Mouse (Mus musculus) embryonic facial prominence, embryonic 13.5 days (tissue): ENCODE measurements around the gene Upk1a. TPM values are rescaled to one million over a fixed set of nuclear protein-coding genes. Genes with fewer than 3 reads are reported as not detected.

Experiments
- ATAC-seq: fragments of 200-750 bp; cut with Nextera tagmentation; 2 replicates; pipeline ENCODE4 v1.8.0; 2017; ENCODE audit warnings: low read depth; ENCODE audit not compliant: insufficient number of reproducible peaks, insufficient read depth, low FRiP score, low TSS enrichment
- H3K27ac ChIP-seq: fragments of 300-500 bp; sonication (generic); 2 replicates; pipeline ENCODE4 v1.5.1; 2015; ENCODE audit warnings: moderate library complexity, mild to moderate bottlenecking, inconsistent platforms
- H3K27me3 ChIP-seq: fragments of 300-500 bp; sonication (generic); 2 replicates; pipeline ENCODE4 v1.6.1; 2015; ENCODE audit warnings: mild to moderate bottlenecking, inconsistent platforms
- H3K36me3 ChIP-seq: fragments of 300-500 bp; sonication (generic); 2 replicates; pipeline ENCODE4 v1.6.1; 2015; ENCODE audit warnings: mild to moderate bottlenecking, inconsistent platforms
- H3K4me1 ChIP-seq: fragments of 300-500 bp; sonication (generic); 2 replicates; pipeline ENCODE4 v1.6.1; 2015; ENCODE audit warnings: inconsistent platforms
- H3K4me2 ChIP-seq: fragments of 300-500 bp; sonication (generic); 2 replicates; pipeline ENCODE4 v1.6.1; 2015; ENCODE audit warnings: moderate library complexity, mild to moderate bottlenecking, inconsistent platforms
- H3K4me3 ChIP-seq: fragments of 300-500 bp; sonication (generic); 2 replicates; pipeline ENCODE4 v1.5.1; 2015; ENCODE audit warnings: mild to moderate bottlenecking, inconsistent platforms
- H3K9ac ChIP-seq: fragments of 300-500 bp; sonication (generic); 2 replicates; pipeline ENCODE4 v1.6.1; 2015; ENCODE audit warnings: mild to moderate bottlenecking, inconsistent platforms
- H3K9me3 ChIP-seq: fragments of 300-500 bp; sonication (generic); 2 replicates; pipeline ENCODE4 v1.6.1; 2016; ENCODE audit warnings: inconsistent platforms
- WGBS: fragments of 180-500 bp; shearing (Covaris S2); methylation state at CpG from one replicate; pipeline ENCODE4 v1.1.7; 2015; ENCODE audit warnings: mixed read lengths; 5-methylcytosine and 5-hydroxymethylcytosine counted together
- polyA plus RNA-seq: library from polyadenylated mRNA; unstranded; fragments of >200 nt; fragmentation: Nextera tagmentation; extraction: Ambion mirVana; gene quantifications from 2 replicates; pipeline ENCODE4 v1.2.1, GENCODE M21; 2015

Upk1a gene
- 0.28 and 0.55 TPM in 2 replicates for polyA plus RNA-seq

- ATAC-seq: no peak
Observed at GRCm38 (mm10) chr7:30612654-30613402, at the start of gene Upk1a. Gene Upk1a, minus strand, starts transcription at chr7:30612847.

GRCm38 (mm10) chr7:30649591-30650540, 37.2 kb upstream of the Upk1a start, which contains the start of gene Rbm42:
Gene Rbm42, minus strand, starts transcription at chr7:30650317.
- WGBS: 1% methylated on average over 59 of the region's 59 CpGs
- ATAC-seq: peak; percentile 98
- no peaks in the 10 kb centered on the region for H3K9me3 ChIP-seq
- H3K4me1 ChIP-seq: peaks cover 13% of the 10 kb centered on the region
- peak within 1 kb of the TSS; percentile 97 for H3K4me2 ChIP-seq
- H3K9ac ChIP-seq: peak within 1 kb of the TSS; percentile 95
- no peaks in the 10 kb centered on the region for H3K27me3 ChIP-seq
- peak within 1 kb of the TSS; percentile 66; the same call in 1 of the 2 replicates for H3K27ac ChIP-seq
- H3K4me3 ChIP-seq: peak within 1 kb of the TSS; percentile 94
- peaks cover 67% of the 10 kb centered on the region for H3K36me3 ChIP-seq

More at GRCm38 (mm10) chr7:30612654-30613402, at the start of gene Upk1a:
- Histone ChIP-seq H3K9me3 (no peaks in the 10 kb centered on the region), H3K27me3 (no peaks in the 10 kb centered on the region), H3K36me3 (peaks cover 29% of the 10 kb centered on the region), H3K4me1 (no peaks in the 10 kb centered on the region), H3K4me2 (no peak within 1 kb of the TSS), H3K27ac (no peak within 1 kb of the TSS), H3K4me3 (no peak within 1 kb of the TSS), H3K9ac (no peak within 1 kb of the TSS)
- WGBS: 71% methylated on average over 8 of the region's 8 CpGs

GRCm38 (mm10) chr7:30639083-30639482, 26.4 kb upstream of the Upk1a start:
- Histone ChIP-seq H3K36me3 (peaks cover 44% of the 10 kb centered on the region), H3K4me1 (peaks cover 5% of the 10 kb centered on the region), H3K9ac (no peak overlapping the region), H3K4me3 (no peak overlapping the region), H3K27ac (no peak overlapping the region), H3K27me3 (peaks cover 33% of the 10 kb centered on the region), H3K4me2 (no peak overlapping the region), H3K9me3 (no peaks in the 10 kb centered on the region)
- ATAC-seq: no peak
- WGBS: 12% methylated on average over 4 of the region's 4 CpGs

GRCm38 (mm10) chr7:30636395-30636794, 23.7 kb upstream of the Upk1a start:
- WGBS: 24% methylated on average over 11 of the region's 11 CpGs
- H3K27me3 ChIP-seq: peaks cover 59% of the 10 kb centered on the region

GRCm38 (mm10) chr7:30635752-30636151, 23.1 kb upstream of the Upk1a start, which contains the start of gene Etv2:
Gene Etv2, minus strand, starts transcription at chr7:30635852.
- H3K4me1 ChIP-seq: peaks cover 10% of the 10 kb centered on the region
- H3K4me2 ChIP-seq: peak within 1 kb of the TSS; percentile 45
- peaks cover 64% of the 10 kb centered on the region for H3K27me3 ChIP-seq
- peak within 1 kb of the TSS; percentile 29 for H3K4me3 ChIP-seq
- H3K9ac ChIP-seq: no peak within 1 kb of the TSS
- no peaks in the 10 kb centered on the region for H3K9me3 ChIP-seq
- ATAC-seq: no peak
- peaks cover 11% of the 10 kb centered on the region for H3K36me3 ChIP-seq
- WGBS: 3% methylated on average over 5 of the region's 5 CpGs
- no peak within 1 kb of the TSS for H3K27ac ChIP-seq

More at GRCm38 (mm10) chr7:30636395-30636794, 23.7 kb upstream of the Upk1a start:
- Histone ChIP-seq H3K27ac (no peak overlapping the region), H3K9ac (no peak overlapping the region), H3K36me3 (peaks cover 17% of the 10 kb centered on the region), H3K9me3 (no peaks in the 10 kb centered on the region), H3K4me2 (no peak overlapping the region), H3K4me3 (no peak overlapping the region), H3K4me1 (peaks cover 10% of the 10 kb centered on the region)
- no peak for ATAC-seq

- peak overlapping the region; percentile 45 for H3K4me2 ChIP-seq
- peaks cover 10% of the 10 kb centered on the region for H3K4me1 ChIP-seq
- under 1% methylated on average over 18 of the region's 20 CpGs for WGBS
- H3K27ac ChIP-seq: no peak overlapping the region
- H3K4me3 ChIP-seq: peak overlapping the region; percentile 29
- H3K9ac ChIP-seq: no peak overlapping the region
- no peaks in the 10 kb centered on the region for H3K36me3 ChIP-seq
- no peaks in the 10 kb centered on the region for H3K9me3 ChIP-seq
- peaks cover 69% of the 10 kb centered on the region for H3K27me3 ChIP-seq
- ATAC-seq: no peak
Observed at GRCm38 (mm10) chr7:30634621-30635020, 22.0 kb upstream of the Upk1a start.

GRCm38 (mm10) chr7:30633762-30634412, 21.2 kb upstream of the Upk1a start:
- Histone ChIP-seq H3K27me3 (peaks cover 74% of the 10 kb centered on the region), H3K9ac (0 out of 2 replicates have a peak overlapping the region, but pooled peaks have one; percentile 16), H3K4me3 (peak overlapping the region; percentile 6; the same call in 1 of the 2 replicates), H3K4me2 (peak overlapping the region; percentile 45; the same call in 1 of the 2 replicates), H3K36me3 (no peaks in the 10 kb centered on the region), H3K4me1 (peaks cover 10% of the 10 kb centered on the region), H3K9me3 (no peaks in the 10 kb centered on the region), H3K27ac (no peak overlapping the region)
- 5% methylated on average over 27 of the region's 27 CpGs for WGBS
- no peak for ATAC-seq

- Histone ChIP-seq H3K27ac (no peak overlapping the region), H3K36me3 (peaks cover 4% of the 10 kb centered on the region; the same call in 1 of the 2 replicates), H3K4me2 (no peak overlapping the region), H3K9ac (no peak overlapping the region), H3K4me1 (peaks cover 14% of the 10 kb centered on the region), H3K4me3 (no peak overlapping the region), H3K27me3 (peaks cover 45% of the 10 kb centered on the region), H3K9me3 (no peaks in the 10 kb centered on the region)
- no peak for ATAC-seq
Observed at GRCm38 (mm10) chr7:30629013-30629412, 16.4 kb upstream of the Upk1a start.

GRCm38 (mm10) chr7:30626647-30627046, 14.0 kb upstream of the Upk1a start:
- peaks cover 9% of the 10 kb centered on the region for H3K4me1 ChIP-seq
- H3K9ac ChIP-seq: no peak overlapping the region
- 80% methylated on average over 5 of the region's 5 CpGs for WGBS
- peak overlapping the region; percentile 91; the same call in 1 of the 2 replicates for H3K4me2 ChIP-seq
- H3K9me3 ChIP-seq: no peaks in the 10 kb centered on the region
- peaks cover 27% of the 10 kb centered on the region for H3K36me3 ChIP-seq
- ATAC-seq: no peak
- no peak overlapping the region for H3K27ac ChIP-seq
- H3K27me3 ChIP-seq: peaks cover 22% of the 10 kb centered on the region
- H3K4me3 ChIP-seq: no peak overlapping the region

- Histone ChIP-seq H3K4me2 (peak within 1 kb of the TSS; percentile 91), H3K4me1 (peaks cover 9% of the 10 kb centered on the region), H3K4me3 (peak within 1 kb of the TSS; percentile 83), H3K27ac (peak within 1 kb of the TSS; percentile 48), H3K9ac (peak within 1 kb of the TSS; percentile 91), H3K27me3 (peaks cover 14% of the 10 kb centered on the region), H3K36me3 (peaks cover 34% of the 10 kb centered on the region), H3K9me3 (no peaks in the 10 kb centered on the region)
- WGBS: 2% methylated on average over 44 of the region's 44 CpGs
- peak; percentile 84 for ATAC-seq
Observed at GRCm38 (mm10) chr7:30625530-30626384, 13.1 kb upstream of the Upk1a start, which contains the start of gene Cox6b1. Gene Cox6b1, minus strand, starts transcription at chr7:30626151.
